Mouse (Mus musculus): ENCODE results near the gene Nsdhl.

Gene Nsdhl

GRCm38 (mm10) chrX:73003110-73003509, 84.8 kb downstream of the Nsdhl start:
- no peak for DNase-seq (ENCODE audit: low spot score)

- no peak for DNase-seq (ENCODE audit: low spot score)
Observed at GRCm38 (mm10) chrX:73005678-73006077, 87.3 kb downstream of the Nsdhl start.

- peak; percentile 86 for DNase-seq (ENCODE audit: low spot score)
Observed at GRCm38 (mm10) chrX:73007597-73008479, 89.5 kb downstream of the Nsdhl start.
